Mouse (Mus musculus) bone marrow macrophage, adult 2 months (primary cell): Measurements from ENCODE around the gene Agbl4.

Experiments
- CTCF ChIP-seq: IDR thresholded peaks from 2 replicates; pipeline ENCODE4 v1.5.1; 2012; ENCODE audit warnings: low read depth, mild to moderate bottlenecking, low read length, moderate library complexity
- POLR2A ChIP-seq: IDR thresholded peaks from 2 replicates; pipeline ENCODE4 v1.6.1; 2012; ENCODE audit warnings: mild to moderate bottlenecking, low read depth, low read length, borderline replicate concordance

- no peak for TF ChIP-seq POLR2A
- TF ChIP-seq CTCF, result no peak
These were observed 1274.0 kb downstream of the Agbl4 start for GRCm38 (mm10) chr4:111671440-111671839.
